Mouse (Mus musculus) frontal cortex, postnatal 14 days (tissue): Measurements from ENCODE around the gene Zfp747.
A peak's percentile ranks its signal among the peaks of the same experiment; 100 is the strongest.

Experiments used
- DNase-seq, 2 experiments: peaks; one replicate each; pipeline ENCODE4 v3.0.0; 2022; ENCODE audit warnings: low spot score in 2 of 2

The Zfp747 gene

GRCm38 (mm10) chr7:127326685-127327084 lies 49.2 kb downstream of the Zfp747 start:
- peak in 1 of 2 experiments; percentile 44 for DNase-seq

GRCm38 (mm10) chr7:127325550-127325949 lies 50.3 kb downstream of the Zfp747 start:
- no peak for DNase-seq

- no peak for DNase-seq
Observed at GRCm38 (mm10) chr7:127324944-127325343, 50.9 kb downstream of the Zfp747 start.
